Mouse (Mus musculus) kidney, postnatal 0 days (tissue): ENCODE measurements around the gene Mrln. TPM values are rescaled to one million over a fixed set of nuclear protein-coding genes. Genes with fewer than 3 reads are reported as not detected.

ENCODE experiments used
- ATAC-seq: fragments of 200-750 bp; cut with Nextera tagmentation; replicated peaks from 2 replicates; pipeline ENCODE4 v1.8.0; 2017; ENCODE audit warnings: low read depth, moderate number of reproducible peaks, moderate TSS enrichment, moderate library complexity; ENCODE audit not compliant: low FRiP score
- DNase-seq: peaks from one replicate; pipeline ENCODE4 v3.0.0-alpha.2; 2016; ENCODE audit warnings: low spot score
- H3K27ac ChIP-seq: fragments of 300-500 bp; sonication (generic); 2 replicates; pipeline ENCODE4 v1.5.1; 2014; ENCODE audit warnings: mild to moderate bottlenecking
- H3K27me3 ChIP-seq: fragments of 300-500 bp; sonication (generic); 2 replicates; pipeline ENCODE4 v1.6.1; 2014; ENCODE audit warnings: low read length, mixed read lengths; ENCODE audit not compliant: insufficient read depth
- H3K36me3 ChIP-seq: fragments of 300-500 bp; sonication (generic); 2 replicates; pipeline ENCODE4 v1.6.1; 2014; ENCODE audit warnings: low read length, mixed read lengths; ENCODE audit not compliant: insufficient read depth
- H3K4me1 ChIP-seq: fragments of 300-500 bp; sonication (generic); replicated peaks from 2 replicates; pipeline ENCODE4 v1.6.1; 2014; ENCODE audit warnings: antibody characterized with exemption, low read length, mixed read lengths; ENCODE audit not compliant: insufficient read depth
- H3K4me2 ChIP-seq: fragments of 300-500 bp; sonication (generic); 2 replicates; pipeline ENCODE4 v1.6.1; 2014; ENCODE audit warnings: mild to moderate bottlenecking, low read length, moderate library complexity, mixed read lengths
- H3K4me3 ChIP-seq: fragments of 300-500 bp; sonication (generic); replicated peaks from 2 replicates; pipeline ENCODE4 v1.5.1; 2014; ENCODE audit warnings: low read depth, low read length
- H3K9ac ChIP-seq: fragments of 300-500 bp; sonication (generic); 2 replicates; pipeline ENCODE4 v1.6.1; 2014; ENCODE audit warnings: low read depth, low read length
- H3K9me3 ChIP-seq: fragments of 300-500 bp; sonication (generic); replicated peaks from 2 replicates; pipeline ENCODE4 v1.6.1; 2016; ENCODE audit warnings: low read length, inconsistent platforms, mixed read lengths
- CTCF ChIP-seq: IDR thresholded peaks from 2 replicates; pipeline ENCODE4 v1.5.1; 2016; ENCODE audit warnings: antibody characterized with exemption, low read depth, mild to moderate bottlenecking, moderate library complexity
- WGBS: fragments of 180-500 bp; shearing (Covaris S2); extraction: QIAGEN DNeasy Blood & Tissue Kit; methylation state at CpG from one replicate; pipeline ENCODE4 v1.1.7; 2014; 5-methylcytosine and 5-hydroxymethylcytosine counted together
- polyA plus RNA-seq: library from polyadenylated mRNA; unstranded; fragments of >200 nt; fragmentation: Nextera tagmentation; extraction: Ambion mirVana; gene quantifications from 2 replicates; pipeline ENCODE4 v1.2.1, GENCODE M21; 2015

The Mrln gene
- polyA plus RNA-seq, 1 experiment from 2014 or later = 9.8 TPM

- Histone ChIP-seq H3K36me3 (no peaks in the 10 kb centered on the region), H3K27me3 (no peaks in the 10 kb centered on the region), H3K9ac (peak within 1 kb of the TSS; percentile 69), H3K9me3 (no peaks in the 10 kb centered on the region), H3K4me3 (peak within 1 kb of the TSS; percentile 64), H3K4me1 (peaks cover 17% of the 10 kb centered on the region; the same call in 1 of the 2 replicates), H3K4me2 (peak within 1 kb of the TSS; percentile 96), H3K27ac (peak within 1 kb of the TSS; percentile 81)
- ATAC-seq (peak; percentile 94), DNase-seq (peak; percentile 87)
- TF ChIP-seq CTCF = peak; percentile 56
- under 1% methylated on average over 54 of the region's 54 CpGs for WGBS
Measured at GRCm38 (mm10) chr10:70244921-70245558, 40.6 kb downstream of the Mrln start, which contains the start of gene Slc16a9. TSS of gene Slc16a9 (plus strand) at chr10:70245100.

GRCm38 (mm10) chr10:70245559-70245945 lies 41.1 kb downstream of the Mrln start:
- no peak for DNase-seq
- Histone ChIP-seq H3K27ac (peak overlapping the region; percentile 81), H3K9me3 (no peaks in the 10 kb centered on the region), H3K4me1 (peaks cover 17% of the 10 kb centered on the region; the same call in 1 of the 2 replicates), H3K27me3 (no peaks in the 10 kb centered on the region), H3K36me3 (no peaks in the 10 kb centered on the region), H3K9ac (peak overlapping the region; percentile 69), H3K4me3 (peak overlapping the region; percentile 64), H3K4me2 (peak overlapping the region; percentile 96)
- peak; percentile 17; the same call in 1 of the 2 replicates for ATAC-seq
- no peak for TF ChIP-seq CTCF
- under 1% methylated on average over 16 of the region's 16 CpGs for WGBS

GRCm38 (mm10) chr10:70246076-70246475 lies 41.6 kb downstream of the Mrln start:
- Histone ChIP-seq H3K27ac (no peak overlapping the region), H3K4me3 (peak overlapping the region; percentile 64), H3K36me3 (no peaks in the 10 kb centered on the region), H3K4me2 (peak overlapping the region; percentile 96), H3K4me1 (peaks cover 17% of the 10 kb centered on the region; the same call in 1 of the 2 replicates), H3K9ac (peak overlapping the region; percentile 69; the same call in 1 of the 2 replicates), H3K27me3 (no peaks in the 10 kb centered on the region), H3K9me3 (no peaks in the 10 kb centered on the region)
- 30% methylated on average over 9 of the region's 9 CpGs for WGBS
- no peak for TF ChIP-seq CTCF
- peak; percentile 33 for DNase-seq
- ATAC-seq = no peak

GRCm38 (mm10) chr10:70250354-70250753 lies 45.9 kb downstream of the Mrln start:
- WGBS = 86% methylated on average over 4 of the region's 4 CpGs
- H3K27me3 ChIP-seq = no peaks in the 10 kb centered on the region
- H3K9me3 ChIP-seq = no peaks in the 10 kb centered on the region

GRCm38 (mm10) chr10:70250766-70251165 lies 46.3 kb downstream of the Mrln start:
- Histone ChIP-seq H3K9me3 (no peaks in the 10 kb centered on the region), H3K27ac (no peak overlapping the region), H3K36me3 (no peaks in the 10 kb centered on the region), H3K4me3 (no peak overlapping the region), H3K4me2 (no peak overlapping the region), H3K9ac (no peak overlapping the region), H3K4me1 (peaks cover 4% of the 10 kb centered on the region; the same call in 1 of the 2 replicates), H3K27me3 (no peaks in the 10 kb centered on the region)
- ATAC-seq (no peak), DNase-seq (no peak)
- 80% methylated on average over 6 of the region's 6 CpGs for WGBS
- no peak for TF ChIP-seq CTCF

More at GRCm38 (mm10) chr10:70250354-70250753, 45.9 kb downstream of the Mrln start:
- Histone ChIP-seq H3K4me1 (peaks cover 6% of the 10 kb centered on the region; the same call in 1 of the 2 replicates), H3K4me2 (no peak overlapping the region), H3K36me3 (no peaks in the 10 kb centered on the region), H3K4me3 (no peak overlapping the region), H3K27ac (no peak overlapping the region), H3K9ac (no peak overlapping the region)
- TF ChIP-seq CTCF = no peak
- DNase-seq (no peak), ATAC-seq (no peak)

GRCm38 (mm10) chr10:70254666-70255065 lies 50.2 kb downstream of the Mrln start:
- Histone ChIP-seq H3K4me2 (no peak overlapping the region), H3K9ac (no peak overlapping the region), H3K9me3 (no peaks in the 10 kb centered on the region), H3K27me3 (no peaks in the 10 kb centered on the region), H3K27ac (no peak overlapping the region), H3K4me1 (no peaks in the 10 kb centered on the region), H3K36me3 (no peaks in the 10 kb centered on the region), H3K4me3 (no peak overlapping the region)
- DNase-seq (no peak), ATAC-seq (no peak)
- no peak for TF ChIP-seq CTCF
- 75% methylated on average over 4 of the region's 4 CpGs for WGBS
